Mouse (Mus musculus) myocyte (in vitro differentiated cells): ENCODE results near the gene Fezf1.

ENCODE experiments used
- E2F4 ChIP-seq: IDR thresholded peaks from one replicate; pipeline ENCODE4 v1.6.1; 2011; ENCODE audit warnings: mild to moderate bottlenecking, control low read depth, moderate library complexity; ENCODE audit not compliant: insufficient read depth
- MAX ChIP-seq: IDR thresholded peaks from one replicate; pipeline ENCODE4 v1.6.1; 2011; ENCODE audit warnings: low read depth, mild to moderate bottlenecking, control low read depth
- MYOD1 ChIP-seq, 3 experiments: IDR thresholded peaks; one replicate each; pipeline ENCODE4 v1.6.1; 2011; ENCODE audit warnings: control low read depth in 2 of 3, low read depth in 2 of 3, mild to moderate bottlenecking in 2 of 3, moderate library complexity in 1 of 3; ENCODE audit not compliant: insufficient read length in 2 of 3, control insufficient read depth in 1 of 3
- MYOG ChIP-seq, 3 experiments: IDR thresholded peaks; one replicate each; pipeline ENCODE4 v1.6.1; 2011; ENCODE audit warnings: control low read depth in 2 of 3, low read depth in 2 of 3, mild to moderate bottlenecking in 2 of 3; ENCODE audit not compliant: insufficient read length in 2 of 3, control insufficient read depth in 1 of 3, insufficient read depth in 1 of 3
- POLR2A ChIP-seq: IDR thresholded peaks from one replicate; pipeline ENCODE4 v1.6.1; 2011; ENCODE audit warnings: low read depth, mild to moderate bottlenecking, control low read depth, moderate library complexity; ENCODE audit not compliant: insufficient read length
- POLR2AphosphoS2 ChIP-seq: IDR thresholded peaks from one replicate; pipeline ENCODE4 v1.6.1; 2011; ENCODE audit warnings: low read depth, control low read depth; ENCODE audit not compliant: insufficient read length
- SRF ChIP-seq: IDR thresholded peaks from one replicate; pipeline ENCODE4 v1.6.1; 2011; ENCODE audit warnings: low read depth; ENCODE audit not compliant: control insufficient read depth, insufficient read length
- TCF12 ChIP-seq: IDR thresholded peaks from one replicate; pipeline ENCODE4 v1.6.1; 2011; ENCODE audit warnings: mild to moderate bottlenecking, control low read depth; ENCODE audit not compliant: poor library complexity, insufficient read depth, severe bottlenecking
- USF1 ChIP-seq: IDR thresholded peaks from one replicate; pipeline ENCODE4 v1.6.1; 2011; ENCODE audit warnings: low read depth, mild to moderate bottlenecking, control low read depth, moderate library complexity

GRCm38 (mm10) chr6:23280811-23281513, 32.8 kb upstream of the Fezf1 start:
- TF ChIP-seq SRF (no peak), POLR2A (no peak), TCF12 (no peak), MYOG (IDR thresholded peaks at IDR 0.05; ENCODE audit: control insufficient read depth in 1 of 3, insufficient read depth in 1 of 3, insufficient read length in 2 of 3, low read depth in 2 of 3) (no peak), MAX (no peak), USF1 (no peak), MYOD1 (IDR thresholded peaks at IDR 0.05; ENCODE audit: control insufficient read depth in 1 of 3, insufficient read length in 2 of 3, low read depth in 2 of 3) (no peak), POLR2AphosphoS2 (no peak), E2F4 (no peak)
